ENCODE assay signal across 7 mouse cellular contexts in the genomic region with DNA sequence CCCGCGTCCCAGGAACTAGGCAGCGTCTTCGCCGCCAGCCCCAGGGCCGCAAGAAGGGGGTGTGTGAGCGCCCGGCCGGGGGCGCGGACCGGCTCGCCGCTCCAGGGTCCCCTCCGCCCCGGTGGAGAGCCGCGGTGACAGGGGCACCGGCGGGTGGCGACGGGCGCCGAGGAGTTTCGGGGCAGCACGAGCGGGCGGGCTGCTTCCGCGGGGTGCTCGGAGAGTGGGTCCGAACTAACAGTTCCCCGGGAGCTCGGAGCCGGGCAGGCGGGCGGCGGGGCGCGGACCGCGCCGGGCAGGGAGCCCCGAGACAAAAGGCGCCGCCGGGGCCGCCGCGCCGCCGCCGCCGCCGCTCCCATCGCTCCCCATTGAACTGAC. TPM values are rescaled to one million over a fixed set of nuclear protein-coding genes. Genes with fewer than 3 reads are reported as not detected.
A peak's percentile ranks its signal among the peaks of the same experiment; 100 is the strongest.
DNase-seq lines count a peak whose midpoint lies in the region; ATAC-seq and TF ChIP-seq lines count a peak whose summit lies in the region.

No protein-coding gene starts in this region.

- ATAC-seq in lung, postnatal 0 days = no peak; the same call in none of the 2 replicates
- ATAC-seq in intestine, embryonic 14.5 days (replicated peaks; ENCODE audit: low FRiP score, low TSS enrichment, low read depth) = peak; percentile 21; the same call in 1 of the 2 replicates

- H3ac ChIP-seq in myocyte (ENCODE audit: control insufficient read depth, insufficient read length) = peak overlapping the region; percentile 91

- under 1% methylated on average over 42 of the region's 56 CpGs for WGBS in lung, postnatal 0 days
- WGBS in forebrain, embryonic 10.5 days = under 1% methylated on average over 32 of the region's 56 CpGs
- under 1% methylated on average over 31 of the region's 56 CpGs for WGBS in intestine, embryonic 14.5 days

- H3K9me3 ChIP-seq in lung, postnatal 0 days (ENCODE audit: low read length) = no peaks in the 10 kb centered on the region
- no peaks in the 10 kb centered on the region for H3K9me3 ChIP-seq in forebrain, embryonic 10.5 days
- no peaks in the 10 kb centered on the region for H3K9me3 ChIP-seq in intestine, embryonic 14.5 days (ENCODE audit: control insufficient read depth, low read length)

- no peak for TF ChIP-seq CTCF in lung, postnatal 0 days (IDR thresholded peaks at IDR 0.05)

- TF ChIP-seq POLR2A in myocyte (IDR thresholded peaks at IDR 0.05; ENCODE audit: insufficient read length, low read depth) = no peak

- no peaks in the 10 kb centered on the region for H3K36me3 ChIP-seq in lung, postnatal 0 days (ENCODE audit: insufficient read depth, low read length)
- H3K36me3 ChIP-seq in forebrain, embryonic 10.5 days (replicated peaks) = no peaks in the 10 kb centered on the region
- no peaks in the 10 kb centered on the region for H3K36me3 ChIP-seq in intestine, embryonic 14.5 days (ENCODE audit: control insufficient read depth, insufficient read depth, low read length)
- no peaks in the 10 kb centered on the region for H3K36me3 ChIP-seq in myocyte (ENCODE audit: control insufficient read depth, insufficient read depth)

- peak overlapping the region; percentile 83 for H3K4me2 ChIP-seq in lung, postnatal 0 days (replicated peaks; ENCODE audit: low read depth, low read length)
- peak overlapping the region; percentile 77 for H3K4me2 ChIP-seq in intestine, embryonic 14.5 days (ENCODE audit: low read length)
- no peak overlapping the region for H3K4me2 ChIP-seq in myocyte (ENCODE audit: low read depth)

- H3K27ac ChIP-seq in lung, postnatal 0 days (ENCODE audit: low read length) = peak overlapping the region; percentile 95
- peak overlapping the region; percentile 99 for H3K27ac ChIP-seq in forebrain, embryonic 10.5 days
- H3K27ac ChIP-seq in intestine, embryonic 14.5 days (ENCODE audit: low read depth) = peak overlapping the region; percentile 97

- peak overlapping the region; percentile 91 for H3K4me3 ChIP-seq in lung, postnatal 0 days (ENCODE audit: low read depth, low read length)
- peak overlapping the region; percentile 90 for H3K4me3 ChIP-seq in forebrain, embryonic 10.5 days
- peak overlapping the region; percentile 87 for H3K4me3 ChIP-seq in intestine, embryonic 14.5 days (ENCODE audit: low read depth, low read length)
- peak overlapping the region; percentile 71 for H3K4me3 ChIP-seq in myocyte

- no peaks in the 10 kb centered on the region for H3K4me1 ChIP-seq in lung, postnatal 0 days (ENCODE audit: insufficient read depth, low read depth, low read length)
- H3K4me1 ChIP-seq in forebrain, embryonic 10.5 days = peaks cover 16% of the 10 kb centered on the region
- H3K4me1 ChIP-seq in intestine, embryonic 14.5 days (replicated peaks; ENCODE audit: control insufficient read depth, insufficient read depth, low read length) = peaks cover 4% of the 10 kb centered on the region; the same call in 1 of the 2 replicates

- no peaks in the 10 kb centered on the region for H3K27me3 ChIP-seq in lung, postnatal 0 days (replicated peaks; ENCODE audit: insufficient read depth, low read length)
- peaks cover 9% of the 10 kb centered on the region; the same call in 1 of the 2 replicates for H3K27me3 ChIP-seq in forebrain, embryonic 10.5 days (ENCODE audit: poor library complexity, severe bottlenecking)
- no peaks in the 10 kb centered on the region for H3K27me3 ChIP-seq in intestine, embryonic 14.5 days (replicated peaks; ENCODE audit: control insufficient read depth, insufficient read depth, low read length)
- no peaks in the 10 kb centered on the region for H3K27me3 ChIP-seq in myocyte (ENCODE audit: control insufficient read depth, insufficient read depth, insufficient read length)

- peak overlapping the region; percentile 78 for H3K9ac ChIP-seq in lung, postnatal 0 days (replicated peaks; ENCODE audit: low read depth)
- peak overlapping the region; percentile 93 for H3K9ac ChIP-seq in intestine, embryonic 14.5 days (ENCODE audit: low read length)

- no peak for DNase-seq in lung, postnatal 0 days (ENCODE audit: low spot score)
- DNase-seq in lung, adult 18-20 months = no peak
- DNase-seq in forebrain, embryonic 10.5 days (ENCODE audit: extremely low spot score, low spot score) = no peak
- peak; percentile 66 for DNase-seq in intestine, embryonic 14.5 days (ENCODE audit: low spot score)
- DNase-seq in left cerebral cortex, adult 18-20 months (ENCODE audit: low spot score in 2 of 2) = no peak
- DNase-seq in adrenal gland, postnatal 36 days = no peak

- no peak for TF ChIP-seq EP300 in lung, postnatal 0 days (IDR thresholded peaks at IDR 0.05)

- peaks cover 12% of the 10 kb centered on the region for H3K79me2 ChIP-seq in myocyte (ENCODE audit: control insufficient read depth, insufficient read depth)

TF ChIP-seq in myocyte, 11 proteins besides CTCF, POLR2A, EP300 and RAD21:
- TF ChIP-seq POLR2AphosphoS2 (IDR thresholded peaks at IDR 0.05; ENCODE audit: insufficient read length, low read depth) (no peak), SRF (IDR thresholded peaks at IDR 0.05; ENCODE audit: control insufficient read depth, insufficient read length, low read depth) (no peak), TCF3 (IDR thresholded peaks at IDR 0.05; ENCODE audit: insufficient read length, low read depth) (no peak), REST (IDR thresholded peaks at IDR 0.05; ENCODE audit: insufficient read depth, insufficient read length) (no peak)

RNA-seq across cellular contexts. Expression of a gene that starts 0.6 kb away (rescaled TPM):
- polyA plus RNA-seq in lung, postnatal 0 days (2015; fragmentation: Nextera tagmentation; extraction: Ambion mirVana) = 15.1 and 17.1 TPM in 2 replicates
- 28.0 and 28.3 TPM in 2 replicates for polyA plus RNA-seq in forebrain, embryonic 10.5 days (2016; fragmentation: Nextera tagmentation; extraction: Ambion mirVana)
- polyA plus RNA-seq in intestine, embryonic 14.5 days (2014; fragmentation: Nextera tagmentation; extraction: Ambion mirVana) = 32.8 and 33.5 TPM in 2 replicates
- polyA plus RNA-seq in myocyte (2012; fragmentation: generic; extraction: Trizol) = 1.4 TPM
- total RNA-seq in left cerebral cortex, adult 18-20 months (2021) = 10 to 100 TPM; 25.5 to 27.2 TPM
- 10 to 100 TPM; 23.8 to 31.4 TPM for total RNA-seq in adrenal gland, postnatal 36 days (2021)
